21 mouse cellular contexts compared by ENCODE assay signal in the genomic region with DNA sequence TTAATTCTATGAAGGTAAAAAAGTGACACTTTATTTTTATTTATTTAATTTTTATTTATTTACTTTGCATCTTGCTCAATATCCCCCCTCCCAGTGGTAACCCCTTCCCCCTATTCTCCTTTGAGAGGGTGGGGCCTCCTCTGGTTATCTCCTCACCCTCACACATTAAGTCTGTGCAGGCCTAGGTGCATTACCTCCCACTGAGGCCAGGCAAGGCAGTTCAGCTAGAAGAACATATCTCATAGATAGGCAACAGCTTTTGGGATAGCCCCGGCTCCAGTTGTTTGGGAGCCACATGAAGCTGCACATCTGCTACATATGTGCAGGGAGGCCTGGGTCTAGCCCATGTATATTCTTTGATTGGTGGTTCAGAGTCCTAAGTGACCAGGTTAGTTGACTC. TPM values are rescaled to one million over a fixed set of nuclear protein-coding genes. Genes with fewer than 3 reads are reported as not detected.
A peak's percentile ranks its signal among the peaks of the same experiment; 100 is the strongest.
DNase-seq lines count a peak whose midpoint lies in the region; ATAC-seq and TF ChIP-seq lines count a peak whose summit lies in the region.
"Had no signal": no experiment of that assay in that cellular context is flagged by ENCODE, and none has a peak within 500 bp of the region (broad histone marks: within the 10 kb centered on the region; RNA-seq: fewer than 3 reads in every experiment).

No protein-coding gene starts in this region.

- TF ChIP-seq RAD21 in MEL (IDR thresholded peaks at IDR 0.05; ENCODE audit: low read depth, low read length) = no peak

- ATAC-seq in liver, embryonic 11.5 days (replicated peaks; ENCODE audit: low FRiP score) = peak; percentile 68
- ATAC-seq in liver, embryonic 13.5 days (ENCODE audit: low read depth) = peak; percentile 76
- peak; percentile 35; the same call in 1 of the 2 replicates for ATAC-seq in liver, embryonic 16.5 days (ENCODE audit: low read depth)
- ATAC-seq in forebrain, embryonic 15.5 days (replicated peaks) = no peak
- no peak for ATAC-seq in midbrain, embryonic 14.5 days (ENCODE audit: low FRiP score, low TSS enrichment)
- ATAC-seq: activated CD4-positive, CD25-positive, alpha-beta regulatory T cell, adult 4 months; forebrain, embryonic 13.5 days; forebrain, embryonic 16.5 days; Patski had no signal

- H3K4me2 ChIP-seq in liver, embryonic 11.5 days = no peak overlapping the region
- no peak overlapping the region for H3K4me2 ChIP-seq in liver, embryonic 13.5 days
- no peak overlapping the region for H3K4me2 ChIP-seq in liver, embryonic 16.5 days (ENCODE audit: low read depth, low read length)
- no peak overlapping the region for H3K4me2 ChIP-seq in forebrain, embryonic 15.5 days (replicated peaks)
- H3K4me2 ChIP-seq in midbrain, embryonic 14.5 days (ENCODE audit: low read length) = no peak overlapping the region
- H3K4me2 ChIP-seq: embryonic facial prominence, embryonic 12.5 days; forebrain, embryonic 13.5 days had no signal

- H3K79me2 ChIP-seq in MEL (ENCODE audit: control insufficient read depth, insufficient read depth, low read length, poor library complexity) = peaks cover 58% of the 10 kb centered on the region

- no peak overlapping the region for H3K27ac ChIP-seq in MEL (ENCODE audit: control insufficient read depth, low read depth, low read length)
- no peak overlapping the region for H3K27ac ChIP-seq in liver, embryonic 11.5 days (ENCODE audit: low read depth, low read length)
- H3K27ac ChIP-seq in liver, embryonic 13.5 days = no peak overlapping the region
- H3K27ac ChIP-seq in liver, embryonic 16.5 days (ENCODE audit: low read length) = no peak overlapping the region
- no peak overlapping the region for H3K27ac ChIP-seq in forebrain, embryonic 15.5 days (replicated peaks)
- no peak overlapping the region for H3K27ac ChIP-seq in midbrain, embryonic 14.5 days (replicated peaks; ENCODE audit: low read depth, low read length)
- H3K27ac ChIP-seq: embryonic facial prominence, embryonic 10.5 days; embryonic facial prominence, embryonic 12.5 days; forebrain, embryonic 13.5 days had no signal

- no peak overlapping the region for H3K4me3 ChIP-seq in MEL (ENCODE audit: control insufficient read depth in 1 of 2, insufficient read depth in 1 of 2, low read depth in 2 of 2, low read length in 2 of 2)
- no peak overlapping the region for H3K4me3 ChIP-seq in liver, embryonic 11.5 days (ENCODE audit: low read depth, low read length)
- no peak overlapping the region for H3K4me3 ChIP-seq in liver, embryonic 13.5 days (replicated peaks)
- H3K4me3 ChIP-seq in liver, embryonic 16.5 days (ENCODE audit: low read depth, low read length) = no peak overlapping the region
- H3K4me3 ChIP-seq in forebrain, embryonic 15.5 days = no peak overlapping the region
- no peak overlapping the region for H3K4me3 ChIP-seq in midbrain, embryonic 14.5 days (replicated peaks; ENCODE audit: low read depth, low read length)
- H3K4me3 ChIP-seq: embryonic facial prominence, embryonic 10.5 days; embryonic facial prominence, embryonic 12.5 days; forebrain, embryonic 13.5 days had no signal

- peaks cover 3 to 39% of the 10 kb centered on the region in 2 experiments; a peak in 3 of 4 replicates for H3K36me3 ChIP-seq in MEL (ENCODE audit: control insufficient read depth in 1 of 2, insufficient read depth in 2 of 2, low read length in 2 of 2)
- H3K36me3 ChIP-seq in liver, embryonic 11.5 days (ENCODE audit: control insufficient read depth, insufficient read depth, low read length) = no peaks in the 10 kb centered on the region
- no peaks in the 10 kb centered on the region for H3K36me3 ChIP-seq in liver, embryonic 13.5 days
- no peaks in the 10 kb centered on the region for H3K36me3 ChIP-seq in liver, embryonic 16.5 days (ENCODE audit: control insufficient read depth, insufficient read depth)
- H3K36me3 ChIP-seq in forebrain, embryonic 15.5 days = no peaks in the 10 kb centered on the region
- no peaks in the 10 kb centered on the region for H3K36me3 ChIP-seq in midbrain, embryonic 14.5 days (ENCODE audit: control insufficient read depth, insufficient read depth, low read length)
- H3K36me3 ChIP-seq: embryonic facial prominence, embryonic 10.5 days; embryonic facial prominence, embryonic 12.5 days had no signal

- TF ChIP-seq CTCF in MEL (IDR thresholded peaks at IDR 0.05 in 2 of 3, conservative IDR thresholded peaks at IDR 0.05 in 1 of 3; ENCODE audit: control insufficient read depth in 1 of 3, insufficient read depth in 1 of 3, low read depth in 2 of 3, low read length in 3 of 3, poor library complexity in 1 of 3, severe bottlenecking in 1 of 3) = no peak

- WGBS in liver, embryonic 11.5 days = 67% methylated on average over 1 of the region's 1 CpGs
- 43% methylated on average over 1 of the region's 1 CpGs for WGBS in liver, embryonic 13.5 days (ENCODE audit: insufficient replicate concordance)
- WGBS in liver, embryonic 16.5 days (ENCODE audit: insufficient replicate concordance) = 36% methylated on average over 1 of the region's 1 CpGs
- 100% methylated on average over 1 of the region's 1 CpGs for WGBS in forebrain, embryonic 15.5 days
- WGBS in midbrain, embryonic 14.5 days = 97% methylated on average over 1 of the region's 1 CpGs

- TF ChIP-seq EP300 in MEL (IDR thresholded peaks at IDR 0.05; ENCODE audit: low read depth in 1 of 2, low read length in 2 of 2) = peak in 1 of 2 experiments; percentile 21; a peak in 1 of 4 replicates

- no peaks in the 10 kb centered on the region for H3K9me3 ChIP-seq in MEL (replicated peaks; ENCODE audit: insufficient read depth, low read length)
- H3K9me3 ChIP-seq in liver, embryonic 11.5 days (ENCODE audit: control insufficient read depth, low read length) = no peaks in the 10 kb centered on the region
- no peaks in the 10 kb centered on the region for H3K9me3 ChIP-seq in liver, embryonic 13.5 days (replicated peaks)
- no peaks in the 10 kb centered on the region for H3K9me3 ChIP-seq in liver, embryonic 16.5 days (replicated peaks; ENCODE audit: control insufficient read depth, low read length)
- H3K9me3 ChIP-seq in forebrain, embryonic 15.5 days = no peaks in the 10 kb centered on the region
- H3K9me3 ChIP-seq in midbrain, embryonic 14.5 days (ENCODE audit: control insufficient read depth, low read length) = no peaks in the 10 kb centered on the region
- H3K9me3 ChIP-seq: embryonic facial prominence, embryonic 10.5 days; embryonic facial prominence, embryonic 12.5 days; forebrain, embryonic 13.5 days had no signal

- no peak overlapping the region for H3K9ac ChIP-seq in MEL (ENCODE audit: control insufficient read depth, low read depth, low read length, poor library complexity, severe bottlenecking)
- H3K9ac ChIP-seq in liver, embryonic 11.5 days (ENCODE audit: low read depth, low read length) = no peak overlapping the region
- H3K9ac ChIP-seq in liver, embryonic 13.5 days = no peak overlapping the region
- H3K9ac ChIP-seq in liver, embryonic 16.5 days (ENCODE audit: low read depth, low read length) = no peak overlapping the region
- H3K9ac ChIP-seq in forebrain, embryonic 15.5 days (replicated peaks) = no peak overlapping the region
- no peak overlapping the region for H3K9ac ChIP-seq in midbrain, embryonic 14.5 days (replicated peaks; ENCODE audit: low read length)
- H3K9ac ChIP-seq: embryonic facial prominence, embryonic 12.5 days; forebrain, embryonic 13.5 days had no signal

- no peaks in the 10 kb centered on the region for H3K27me3 ChIP-seq in MEL (ENCODE audit: control insufficient read depth in 1 of 2, insufficient read depth in 2 of 2, low read length in 2 of 2)
- no peaks in the 10 kb centered on the region for H3K27me3 ChIP-seq in liver, embryonic 11.5 days (replicated peaks; ENCODE audit: control insufficient read depth, insufficient read depth, low read length)
- H3K27me3 ChIP-seq in liver, embryonic 13.5 days = no peaks in the 10 kb centered on the region
- no peaks in the 10 kb centered on the region for H3K27me3 ChIP-seq in liver, embryonic 16.5 days (ENCODE audit: control insufficient read depth, insufficient read depth, low read depth, low read length)
- H3K27me3 ChIP-seq in forebrain, embryonic 15.5 days = no peaks in the 10 kb centered on the region
- no peaks in the 10 kb centered on the region for H3K27me3 ChIP-seq in midbrain, embryonic 14.5 days (ENCODE audit: control insufficient read depth, insufficient read depth, low read length)
- H3K27me3 ChIP-seq: embryonic facial prominence, embryonic 12.5 days; forebrain, embryonic 13.5 days had no signal

- peak; percentile 48 for DNase-seq in MEL (ENCODE audit: low read depth, low spot score)
- no peak for DNase-seq in liver, embryonic 11.5 days (ENCODE audit: low spot score)
- DNase-seq in liver, embryonic 13.5 days = peak; percentile 7
- no peak for DNase-seq in midbrain, embryonic 14.5 days
- no peak for DNase-seq in embryo, embryonic 11 days
- DNase-seq: adrenal gland, adult 8-10 months; adrenal gland, postnatal 14 days; adrenal gland, postnatal 36 days; cerebellum, adult 11-12 months; cerebellum, adult 2 months; cerebellum, adult 9-10 months; cerebellum, postnatal 14 days; cerebellum, postnatal 36 days had no signal

- peaks cover 12 to 15% of the 10 kb centered on the region in 2 experiments for H3K4me1 ChIP-seq in MEL (ENCODE audit: control insufficient read depth in 1 of 2, insufficient read depth in 2 of 2, low read length in 2 of 2)
- no peaks in the 10 kb centered on the region for H3K4me1 ChIP-seq in liver, embryonic 11.5 days (replicated peaks; ENCODE audit: control insufficient read depth, insufficient read depth, low read length)
- peaks cover 9% of the 10 kb centered on the region for H3K4me1 ChIP-seq in liver, embryonic 13.5 days (replicated peaks)
- H3K4me1 ChIP-seq in liver, embryonic 16.5 days (ENCODE audit: control insufficient read depth, low read depth, low read length) = peaks cover 3% of the 10 kb centered on the region; the same call in 1 of the 2 replicates
- H3K4me1 ChIP-seq in forebrain, embryonic 15.5 days = no peaks in the 10 kb centered on the region
- no peaks in the 10 kb centered on the region for H3K4me1 ChIP-seq in midbrain, embryonic 14.5 days (ENCODE audit: control insufficient read depth, insufficient read depth, low read length)
- H3K4me1 ChIP-seq: embryonic facial prominence, embryonic 10.5 days; embryonic facial prominence, embryonic 12.5 days; forebrain, embryonic 13.5 days had no signal

- no peak for TF ChIP-seq POLR2A in MEL (IDR thresholded peaks at IDR 0.05; ENCODE audit: control insufficient read depth in 1 of 2, insufficient read depth in 1 of 2, low read depth in 1 of 2, low read length in 2 of 2, poor library complexity in 1 of 2)

RNA-seq across cellular contexts. Expression of a gene that starts 6.2 kb away (rescaled TPM):
- 7.5 and 10.4 TPM in 2 replicates for total RNA-seq in MEL (2012; rRNA removed)
- 10 to 100 TPM in 1 of 2 experiments, not detected in 1; 20.3 TPM for polyA plus RNA-seq in MEL (2012; ENCODE audit: insufficient read depth in 1 of 2, insufficient read length in 2 of 2, low read depth in 1 of 2, low replicate concordance in 2 of 2, missing spikeins in 1 of 2)
- 4.8 and 6.0 TPM in 2 replicates for polyA plus RNA-seq in liver, embryonic 11.5 days (2014; fragmentation: Nextera tagmentation; extraction: Ambion mirVana)
- polyA plus RNA-seq in liver, embryonic 13.5 days (2015; fragmentation: Nextera tagmentation; extraction: Ambion mirVana) = 5.1 and 6.2 TPM in 2 replicates
- 4.7 and 5.5 TPM in 2 replicates for polyA plus RNA-seq in liver, embryonic 16.5 days (2015; fragmentation: Nextera tagmentation; extraction: Ambion mirVana)
- 16.7 and 17.4 TPM in 2 replicates for polyA plus RNA-seq in forebrain, embryonic 15.5 days (2015; fragmentation: Nextera tagmentation; extraction: Ambion mirVana)
- polyA plus RNA-seq in midbrain, embryonic 14.5 days (2014; fragmentation: Nextera tagmentation; extraction: Ambion mirVana) = 12.6 and 17.0 TPM in 2 replicates

Comparison
In these comparisons a context has a peak if more than half of its experiments do, and no peak if none do; other contexts are left out.
1. DNase-seq: peak in MEL (single experiment) and liver, embryonic 13.5 days (single experiment); none in liver, embryonic 11.5 days (single experiment), midbrain, embryonic 14.5 days (single experiment) and embryo, embryonic 11 days (single experiment).
2. ATAC-seq: peak in liver, embryonic 11.5 days (single experiment), liver, embryonic 13.5 days (single experiment) and liver, embryonic 16.5 days (single experiment); none in forebrain, embryonic 15.5 days (single experiment) and midbrain, embryonic 14.5 days (single experiment).